Mouse (Mus musculus) megakaryocyte, embryonic 14.5 days (primary cell): ENCODE measurements at regions not wholly inside any gene's neighbourhood (a gene's known extent, or its start where the extent isn't known, plus 50 kb on each side); places are given as distances from the start of the nearest gene placed in this dataset.

Experiments used
- H3K27me3 ChIP-seq: replicated peaks from 2 replicates; pipeline ENCODE3; 2012; ENCODE audit warnings: inconsistent platforms
- H3K36me3 ChIP-seq: replicated peaks from 2 replicates; pipeline ENCODE3; 2012; ENCODE audit warnings: low read length, inconsistent platforms, mixed read lengths
- H3K4me1 ChIP-seq: 2 replicates; pipeline ENCODE4 v1.6.1; 2012; ENCODE audit warnings: inconsistent platforms
- H3K4me3 ChIP-seq: replicated peaks from 2 replicates; pipeline ENCODE3; 2012; ENCODE audit warnings: moderate library complexity, mild to moderate bottlenecking, inconsistent platforms
- H3K9me3 ChIP-seq: 2 replicates; pipeline ENCODE4 v1.6.1; 2012; ENCODE audit warnings: inconsistent platforms
- FLI1 ChIP-seq: IDR thresholded peaks from 2 replicates; pipeline ENCODE4 v1.6.1; 2012; ENCODE audit warnings: low read length, inconsistent platforms, mixed read lengths
- GATA1 ChIP-seq: IDR thresholded peaks from 3 replicates; pipeline ENCODE4 v1.6.1; 2012; ENCODE audit warnings: mixed read lengths, low read length, inconsistent platforms, borderline replicate concordance

DNA sequence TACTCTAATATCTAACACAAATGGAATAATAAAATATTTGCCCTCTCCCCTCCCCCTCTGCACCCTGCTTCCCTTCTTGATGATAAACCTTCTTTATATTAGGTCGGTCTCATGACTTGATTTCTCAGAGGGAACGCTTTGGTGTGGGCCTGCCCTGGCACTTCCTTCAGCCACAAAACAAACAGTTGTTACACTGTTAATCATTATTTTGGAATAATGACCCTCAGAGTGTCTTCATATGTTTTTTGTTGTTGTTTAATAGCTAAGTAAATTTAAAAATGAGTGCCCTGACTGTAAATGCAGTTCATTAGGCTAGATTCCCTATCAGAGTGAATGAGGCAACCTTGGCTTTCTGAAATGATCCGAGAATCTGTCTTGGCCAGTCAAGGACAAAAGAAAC, 167.8 kb downstream of the Ly86 start:
- Histone ChIP-seq H3K4me1 (peaks cover 45% of the 10 kb centered on the region), H3K9me3 (no peaks in the 10 kb centered on the region), H3K27me3 (no peaks in the 10 kb centered on the region), H3K36me3 (no peaks in the 10 kb centered on the region), H3K4me3 (no peak overlapping the region)
- no peak for TF ChIP-seq FLI1
- TF ChIP-seq GATA1: no peak

DNA sequence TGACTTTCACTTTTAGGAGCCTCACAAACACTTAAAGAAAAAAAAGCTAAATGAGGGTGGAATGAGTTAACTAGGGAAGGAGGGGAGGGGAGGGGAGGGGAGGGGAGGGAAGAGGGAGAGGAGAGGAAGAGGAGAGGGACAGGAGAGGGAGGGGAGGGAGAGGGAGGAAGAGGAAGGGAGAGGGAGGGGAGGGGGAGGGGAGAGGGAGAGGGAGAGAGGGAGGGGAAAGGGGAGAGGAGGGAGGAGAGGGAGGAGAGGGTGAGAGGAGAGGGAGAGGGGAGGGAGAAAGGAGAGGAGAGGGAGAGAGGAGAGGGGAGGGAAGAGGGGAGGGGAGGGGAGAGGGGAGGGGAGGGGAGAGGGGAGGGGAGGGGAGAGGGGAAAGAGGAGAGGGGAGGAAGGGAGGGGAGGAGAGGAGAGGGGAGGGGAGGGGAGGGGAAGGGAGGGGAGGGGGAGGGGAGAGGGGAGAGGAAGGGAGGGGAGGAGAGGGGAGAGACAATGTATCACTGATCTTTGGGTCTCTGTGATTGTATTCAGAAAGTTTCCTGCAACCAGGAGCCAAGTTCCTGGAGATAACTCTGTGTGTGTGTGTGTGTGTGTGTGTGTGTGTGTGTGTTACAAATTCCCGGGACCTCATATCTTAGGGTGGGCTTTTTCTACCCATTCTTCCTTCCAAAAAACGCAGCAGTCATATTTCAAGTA, 168.3 kb downstream of the Ly86 start:
- peaks cover 45% of the 10 kb centered on the region for H3K4me1 ChIP-seq
- H3K9me3 ChIP-seq: no peaks in the 10 kb centered on the region
- TF ChIP-seq FLI1 (no peak), GATA1 (no peak)
- H3K27me3 ChIP-seq: no peaks in the 10 kb centered on the region
- H3K4me3 ChIP-seq: no peak overlapping the region
- no peaks in the 10 kb centered on the region for H3K36me3 ChIP-seq

DNA sequence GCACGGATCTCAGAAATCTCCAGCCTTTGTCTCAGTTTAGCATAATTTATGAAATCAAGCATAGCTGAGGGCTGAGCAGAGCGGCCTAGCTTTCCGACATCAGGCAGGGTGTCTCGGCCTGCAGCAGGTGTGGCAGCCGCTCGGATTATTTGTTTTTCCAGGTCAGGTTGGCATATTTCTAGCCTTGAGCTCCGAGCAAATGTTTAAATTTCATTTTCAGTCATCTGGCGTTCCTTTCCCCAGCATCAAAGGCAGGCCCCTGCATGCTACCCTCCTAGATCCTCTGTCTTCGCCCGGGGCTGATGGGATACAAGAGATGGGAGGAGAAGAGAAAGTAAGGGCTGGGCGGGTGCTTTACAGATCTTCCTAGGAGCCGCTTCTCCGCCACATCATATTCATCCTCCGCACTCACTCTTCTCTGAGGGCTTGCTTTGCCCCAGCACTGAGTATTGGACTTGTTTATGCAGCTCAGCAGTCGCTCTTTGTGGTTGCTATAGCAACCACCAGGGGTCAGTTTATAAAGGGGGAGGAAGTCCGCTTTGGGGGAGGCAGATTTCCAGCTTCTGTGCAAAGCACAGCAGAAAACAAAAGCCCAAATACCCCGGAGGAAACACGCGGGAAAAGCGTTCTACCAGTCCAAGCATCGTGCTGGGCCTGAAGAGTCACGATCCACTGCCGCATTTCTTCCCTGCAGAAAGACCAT, 169.0 kb downstream of the Ly86 start:
- H3K27me3 ChIP-seq: no peaks in the 10 kb centered on the region
- H3K4me3 ChIP-seq: no peak overlapping the region
- H3K36me3 ChIP-seq: no peaks in the 10 kb centered on the region
- peaks cover 45% of the 10 kb centered on the region for H3K4me1 ChIP-seq
- TF ChIP-seq GATA1 (no peak), FLI1 (no peak)
- H3K9me3 ChIP-seq: no peaks in the 10 kb centered on the region

DNA sequence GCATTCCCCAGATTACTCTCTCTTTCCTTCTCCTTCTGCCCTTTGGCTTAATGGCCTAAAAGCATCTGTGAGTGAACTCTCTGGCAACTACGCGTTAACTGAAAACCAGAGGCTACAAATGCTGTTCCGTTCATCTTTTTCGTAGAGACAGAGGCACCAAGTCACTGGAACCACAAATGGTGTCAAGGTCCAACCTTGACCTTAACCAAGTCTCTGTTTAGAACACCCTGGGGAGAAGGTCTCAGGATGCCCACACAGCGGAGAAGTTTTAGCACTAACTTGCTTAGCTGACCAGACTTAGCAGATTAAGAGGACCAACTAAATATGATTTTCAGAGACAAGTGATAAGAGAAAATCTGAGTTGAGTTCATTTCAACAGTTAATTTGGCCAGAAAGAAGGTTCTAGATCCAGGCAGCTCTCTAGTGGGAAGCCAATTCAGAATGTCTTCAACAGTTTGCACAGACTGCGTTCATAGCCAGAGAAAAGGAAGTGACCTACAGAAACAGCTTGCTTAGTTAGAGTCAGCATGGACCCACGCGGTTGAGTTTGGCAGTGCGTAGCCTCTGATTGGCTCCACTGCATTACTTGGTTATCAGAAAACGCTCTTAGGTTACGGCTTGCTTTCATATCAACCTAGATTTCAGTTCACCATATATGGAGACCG, 169.8 kb downstream of the Ly86 start:
- Histone ChIP-seq H3K9me3 (no peaks in the 10 kb centered on the region), H3K4me3 (no peak overlapping the region), H3K4me1 (peaks cover 41% of the 10 kb centered on the region), H3K36me3 (no peaks in the 10 kb centered on the region), H3K27me3 (no peaks in the 10 kb centered on the region)
- no peak for TF ChIP-seq GATA1
- TF ChIP-seq FLI1: no peak

DNA sequence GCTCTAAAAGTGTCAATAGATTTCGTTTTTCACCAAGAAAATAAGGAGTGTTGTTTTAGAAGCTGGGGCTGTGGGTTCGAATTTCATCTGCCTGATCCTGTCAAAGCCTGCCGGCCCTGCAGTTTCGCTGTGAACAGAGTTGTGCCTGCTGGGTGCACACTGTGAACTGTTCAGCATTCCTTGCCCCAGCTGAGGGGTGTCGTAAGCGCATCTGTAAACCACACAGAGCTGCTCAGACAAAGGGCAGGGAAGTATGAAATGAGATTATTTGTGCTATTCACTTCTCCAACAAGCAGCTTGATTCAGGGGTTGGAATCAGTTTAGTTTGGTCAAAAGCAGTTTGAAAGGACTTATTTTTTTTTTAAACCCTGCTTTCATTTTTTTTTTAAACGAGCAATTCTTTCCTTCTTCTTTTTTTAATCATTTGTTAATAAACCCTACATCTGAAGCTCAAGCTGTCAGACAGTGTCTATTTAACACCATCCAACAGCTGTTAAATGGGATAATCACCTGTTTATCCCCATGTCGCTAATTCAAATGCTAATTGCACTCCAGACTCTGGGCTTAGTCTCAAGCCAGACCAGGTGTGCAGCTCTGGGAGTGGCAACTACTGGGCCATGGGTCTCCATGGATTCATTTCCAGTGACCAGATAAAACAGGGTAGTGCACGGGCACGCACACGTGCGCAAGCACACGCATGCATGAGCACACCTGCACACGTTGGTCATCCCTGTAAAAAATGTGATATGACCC, 172.2 kb downstream of the Ly86 start:
- Histone ChIP-seq H3K9me3 (no peaks in the 10 kb centered on the region), H3K4me1 (peaks cover 32% of the 10 kb centered on the region), H3K27me3 (no peaks in the 10 kb centered on the region), H3K4me3 (no peak overlapping the region), H3K36me3 (no peaks in the 10 kb centered on the region)
- TF ChIP-seq FLI1 (no peak), GATA1 (no peak)

DNA sequence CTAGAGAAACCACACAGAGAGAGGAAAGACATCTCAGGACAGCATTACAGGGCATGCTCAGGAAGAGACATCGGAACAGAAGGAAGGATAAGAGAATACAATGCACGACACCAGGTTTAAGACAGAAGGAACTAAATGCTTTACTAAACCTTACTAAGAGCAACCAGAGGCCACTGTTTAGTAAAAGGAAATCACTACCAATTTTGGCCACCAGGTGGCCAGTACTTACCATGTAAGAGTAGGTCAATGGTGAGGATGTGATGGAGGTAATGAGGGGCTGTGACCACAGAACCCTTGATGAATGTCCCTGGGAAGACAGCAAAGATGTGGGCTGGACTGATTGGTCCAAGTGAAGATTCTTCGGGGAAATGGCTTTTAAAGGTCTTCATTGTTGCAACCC, 174.9 kb downstream of the Ly86 start:
- Histone ChIP-seq H3K4me3 (no peak overlapping the region), H3K9me3 (no peaks in the 10 kb centered on the region), H3K4me1 (peaks cover 27% of the 10 kb centered on the region), H3K36me3 (no peaks in the 10 kb centered on the region), H3K27me3 (no peaks in the 10 kb centered on the region)
- no peak for TF ChIP-seq GATA1
- TF ChIP-seq FLI1: no peak

DNA sequence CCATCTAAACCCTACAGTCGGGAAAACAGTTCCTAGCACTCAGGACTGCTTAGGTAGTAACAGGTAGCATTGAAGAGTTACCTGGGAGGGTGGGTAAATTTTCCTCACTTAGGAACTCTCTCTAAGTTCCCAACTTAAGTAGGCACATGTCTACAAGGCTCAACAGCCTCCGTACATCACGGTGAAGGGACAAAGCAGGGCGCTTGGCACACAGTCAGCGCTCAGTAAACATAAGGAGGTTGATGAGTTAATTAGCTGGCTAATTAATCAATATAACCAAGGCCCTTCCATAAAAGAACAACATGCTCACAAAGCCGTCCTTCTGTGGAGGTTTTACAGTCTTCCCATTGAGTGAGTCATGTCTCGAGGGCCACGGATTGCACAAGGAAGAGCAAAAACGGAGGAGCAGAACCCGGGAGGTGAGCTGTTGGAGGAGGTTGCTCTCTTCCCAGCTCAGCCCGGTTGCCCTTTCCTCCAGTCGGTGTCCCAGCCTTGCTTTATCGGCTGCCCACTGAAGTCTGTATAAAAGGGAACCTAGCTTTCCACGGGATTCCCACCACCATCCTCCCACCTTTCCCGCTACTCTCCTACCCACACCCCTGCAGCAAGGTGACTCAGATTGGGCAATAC, 180.2 kb downstream of the Ly86 start:
- Histone ChIP-seq H3K9me3 (no peaks in the 10 kb centered on the region), H3K4me1 (peaks cover 27% of the 10 kb centered on the region), H3K36me3 (no peaks in the 10 kb centered on the region), H3K4me3 (no peak overlapping the region), H3K27me3 (no peaks in the 10 kb centered on the region)
- TF ChIP-seq FLI1 (no peak), GATA1 (no peak)

DNA sequence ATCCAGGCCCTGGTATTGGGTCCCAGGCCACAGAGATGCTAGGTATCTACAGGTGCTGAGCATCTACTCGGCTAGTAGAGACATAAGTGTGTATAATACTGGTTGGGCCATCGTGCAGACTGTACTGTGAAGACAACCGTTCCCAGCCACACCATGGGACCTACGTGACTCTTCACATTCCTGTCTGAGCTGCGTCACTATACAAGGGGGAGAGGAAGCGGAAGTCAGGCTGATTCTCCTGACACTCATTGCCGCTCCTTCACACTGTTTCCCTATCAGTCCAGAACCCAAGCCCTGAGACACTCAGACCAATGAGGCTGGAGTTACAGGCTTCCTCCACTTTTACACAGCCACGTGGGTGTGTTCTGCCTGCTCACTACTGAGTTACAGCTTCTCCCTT, 181.1 kb downstream of the Ly86 start:
- Histone ChIP-seq H3K36me3 (no peaks in the 10 kb centered on the region), H3K4me3 (peak overlapping the region; percentile 65), H3K4me1 (peaks cover 26% of the 10 kb centered on the region), H3K9me3 (no peaks in the 10 kb centered on the region), H3K27me3 (peaks cover 4% of the 10 kb centered on the region)
- no peak for TF ChIP-seq FLI1
- no peak for TF ChIP-seq GATA1

DNA sequence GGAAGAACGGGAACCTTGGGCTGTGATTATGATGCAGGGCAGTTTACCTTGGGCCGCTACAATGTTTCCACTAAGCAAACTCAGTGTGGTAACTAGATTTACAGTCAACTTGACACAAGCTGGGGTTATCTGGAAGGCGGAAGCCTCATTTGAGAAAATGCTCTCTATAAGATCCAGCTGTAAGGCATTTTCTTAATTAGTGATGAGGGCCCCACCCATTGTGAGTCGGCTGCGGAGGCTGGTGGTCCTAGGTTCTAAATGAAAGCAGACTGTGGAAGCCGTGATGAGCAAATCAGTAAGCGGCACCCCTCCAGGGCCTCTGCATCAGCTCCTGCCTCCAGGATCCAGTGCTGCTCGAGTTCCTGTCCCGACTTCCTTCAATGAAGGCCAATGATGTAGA, 183.4 kb downstream of the Ly86 start:
- H3K4me1 ChIP-seq: peaks cover 41% of the 10 kb centered on the region
- no peaks in the 10 kb centered on the region for H3K36me3 ChIP-seq
- H3K9me3 ChIP-seq: no peaks in the 10 kb centered on the region
- TF ChIP-seq GATA1: no peak
- TF ChIP-seq FLI1: no peak
- H3K4me3 ChIP-seq: no peak overlapping the region
- peaks cover 4% of the 10 kb centered on the region for H3K27me3 ChIP-seq
